Mouse (Mus musculus) naive thymus-derived CD4-positive, alpha-beta T cell, adult 2 months (primary cell): ENCODE results near the gene Pim2.
"Not testable (repeated sequence)": the region's sequence is repeated elsewhere in the genome, so short reads cannot be mapped to it uniquely, and the experiment has no call there.

ENCODE experiments used
- DNase-seq: peaks from one replicate; pipeline ENCODE4 v3.0.0-alpha.2; 2011; ENCODE audit warnings: low read depth

Gene Pim2

GRCm38 (mm10) chrX:7907735-7908134 lies 29.7 kb downstream of the Pim2 start, which contains the start of gene Gm10491:
Gene Gm10491, minus strand, starts transcription at chrX:7907835.
- no peak for DNase-seq

GRCm38 (mm10) chrX:7909242-7909641 lies 31.2 kb downstream of the Pim2 start, which contains the start of gene Gm10490:
Gene Gm10490, plus strand, starts transcription at chrX:7909542.
- not testable (repeated sequence) for DNase-seq

GRCm38 (mm10) chrX:7910473-7910872 lies 32.4 kb downstream of the Pim2 start:
- DNase-seq = no peak

GRCm38 (mm10) chrX:7915669-7916068 lies 37.6 kb downstream of the Pim2 start:
- DNase-seq = peak; percentile 27

DNA sequence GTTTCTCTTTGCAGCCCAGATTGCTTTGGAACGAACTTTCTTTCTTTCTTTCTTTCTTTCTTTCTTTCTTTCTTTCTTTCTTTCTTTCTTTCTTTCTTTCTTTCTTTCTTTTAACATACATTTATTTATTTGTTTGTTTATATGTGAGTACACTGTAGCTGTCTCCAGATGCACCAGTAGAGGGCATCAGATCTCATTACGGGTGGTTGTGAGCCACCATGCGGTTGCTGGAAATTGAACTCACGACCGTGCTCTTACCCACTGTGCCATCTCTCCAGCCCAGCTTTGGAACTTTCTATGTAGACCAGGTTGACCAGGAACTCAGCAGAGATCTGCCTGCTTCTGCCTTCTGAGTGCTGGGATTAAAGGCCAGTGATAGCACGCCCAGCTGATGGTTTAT lies 39.9 kb downstream of the Pim2 start:
- not testable (repeated sequence) for DNase-seq

DNA sequence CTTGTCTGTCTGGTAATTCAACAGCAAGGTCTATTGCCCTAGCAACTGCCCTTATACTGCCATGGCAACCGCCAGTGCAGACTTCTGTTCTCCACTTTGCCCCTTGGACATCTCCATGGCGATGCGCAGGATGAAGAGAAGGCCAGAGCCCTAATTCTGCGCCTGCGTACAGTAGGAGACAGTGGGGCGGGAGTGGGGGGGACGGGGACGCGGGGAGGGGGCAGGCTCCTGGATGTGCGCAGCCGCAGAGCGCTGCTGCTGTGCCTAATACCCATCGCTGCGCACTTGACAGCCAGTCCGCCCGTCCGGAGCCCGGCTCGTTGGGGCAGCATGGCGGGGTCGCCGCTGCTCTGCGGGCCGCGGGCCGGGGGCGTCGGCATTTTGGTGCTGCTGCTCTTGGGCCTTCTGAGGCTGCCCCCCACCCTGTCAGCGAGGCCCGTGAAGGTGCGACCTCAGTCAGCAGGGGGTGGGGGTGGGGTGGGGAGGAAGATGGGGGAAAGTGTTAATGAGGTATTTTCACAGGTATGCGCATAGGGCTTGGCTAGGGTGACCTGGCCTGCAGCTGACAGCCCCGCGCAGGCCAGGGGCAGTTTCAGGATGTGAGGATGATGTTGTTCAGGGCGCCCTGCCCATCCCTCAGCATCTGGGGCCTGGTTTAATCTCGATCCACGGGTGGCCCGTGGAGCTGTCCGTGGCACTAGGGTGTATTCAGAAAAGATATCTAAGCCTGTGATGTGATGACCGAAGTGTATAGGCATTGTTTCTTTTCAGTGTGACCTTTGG lies 41.7 kb downstream of the Pim2 start, which contains the start of gene Pcsk1n:
Pcsk1n (plus strand) TSS at position 222 of the 783 bp plus-strand sequence.
- no peak for DNase-seq

DNA sequence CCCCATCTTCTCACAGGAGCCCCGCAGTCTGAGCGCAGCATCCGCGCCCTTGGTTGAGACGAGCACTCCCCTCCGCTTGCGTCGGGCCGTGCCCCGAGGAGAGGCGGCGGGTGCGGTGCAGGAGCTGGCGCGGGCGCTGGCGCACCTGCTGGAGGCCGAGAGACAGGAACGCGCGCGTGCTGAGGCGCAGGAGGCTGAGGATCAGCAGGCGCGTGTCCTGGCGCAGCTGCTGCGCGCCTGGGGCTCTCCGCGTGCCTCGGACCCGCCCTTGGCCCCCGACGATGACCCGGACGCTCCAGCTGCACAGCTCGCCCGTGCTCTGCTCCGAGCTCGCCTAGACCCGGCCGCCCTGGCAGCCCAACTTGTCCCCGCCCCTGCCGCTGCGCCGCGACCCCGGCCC lies 44.0 kb downstream of the Pim2 start:
- no peak for DNase-seq

GRCm38 (mm10) chrX:7926266-7926665 lies 48.2 kb downstream of the Pim2 start:
- no peak for DNase-seq

DNA sequence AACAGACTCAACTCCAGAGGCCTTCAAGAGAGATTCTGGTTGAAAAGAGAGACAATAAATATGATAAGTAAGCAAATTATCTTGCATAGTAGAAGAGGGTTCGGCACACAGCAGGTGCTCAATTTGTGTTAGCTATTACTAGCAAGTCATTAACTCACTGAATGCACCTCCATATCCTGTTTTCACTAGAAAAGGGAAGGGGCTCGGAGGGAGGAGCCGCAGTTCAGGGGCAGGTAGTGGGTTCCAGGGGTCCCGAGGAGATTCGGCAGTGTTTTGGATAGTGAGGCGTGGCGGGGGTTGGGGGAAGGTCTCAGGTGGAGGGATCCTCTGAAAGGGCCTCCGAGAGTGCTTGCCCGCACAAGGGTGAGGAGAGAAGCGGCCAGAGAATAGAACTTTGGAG lies 49.1 kb downstream of the Pim2 start:
- no peak for DNase-seq

DNA sequence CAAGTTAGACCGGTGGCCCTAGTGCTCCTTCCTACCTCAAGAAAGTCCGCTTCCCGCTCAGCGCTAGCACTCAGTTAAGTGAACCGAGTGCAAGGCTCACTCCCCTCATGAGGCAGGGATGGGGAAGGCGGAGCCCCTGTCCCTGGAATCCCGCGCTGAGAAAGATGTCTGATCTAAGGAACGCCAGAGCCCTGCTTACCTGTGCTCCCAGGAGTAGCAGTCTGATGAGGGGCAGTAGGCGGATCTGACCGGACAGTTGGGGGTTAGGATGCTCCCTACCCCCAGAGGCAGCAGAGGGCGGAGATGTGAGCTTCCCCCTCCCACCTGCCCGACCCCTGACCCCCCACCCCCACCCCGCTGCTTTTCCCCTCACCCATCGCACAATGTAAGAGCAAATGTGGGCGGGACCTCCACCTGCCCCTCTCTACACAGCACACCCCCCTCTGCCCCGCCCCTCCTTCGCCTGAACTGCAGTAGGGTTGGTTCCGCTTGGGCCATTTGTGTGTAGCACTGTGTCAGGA lies 50.3 kb downstream of the Pim2 start, which contains the start of gene Eras:
Eras (minus strand) TSS at position 338 of the 521 bp plus-strand sequence.
- DNase-seq = no peak
